Mouse (Mus musculus) thymus, postnatal 36 days (tissue): ENCODE results near the gene Angptl4.
"Not testable (repeated sequence)": the region's sequence is repeated elsewhere in the genome, so short reads cannot be mapped to it uniquely, and the experiment has no call there.

ENCODE experiments used
- DNase-seq, 2 experiments: peaks; one replicate each; pipeline ENCODE4 v3.0.0; 2022; ENCODE audit warnings: mixed read lengths in 2 of 2

The Angptl4 gene

DNA sequence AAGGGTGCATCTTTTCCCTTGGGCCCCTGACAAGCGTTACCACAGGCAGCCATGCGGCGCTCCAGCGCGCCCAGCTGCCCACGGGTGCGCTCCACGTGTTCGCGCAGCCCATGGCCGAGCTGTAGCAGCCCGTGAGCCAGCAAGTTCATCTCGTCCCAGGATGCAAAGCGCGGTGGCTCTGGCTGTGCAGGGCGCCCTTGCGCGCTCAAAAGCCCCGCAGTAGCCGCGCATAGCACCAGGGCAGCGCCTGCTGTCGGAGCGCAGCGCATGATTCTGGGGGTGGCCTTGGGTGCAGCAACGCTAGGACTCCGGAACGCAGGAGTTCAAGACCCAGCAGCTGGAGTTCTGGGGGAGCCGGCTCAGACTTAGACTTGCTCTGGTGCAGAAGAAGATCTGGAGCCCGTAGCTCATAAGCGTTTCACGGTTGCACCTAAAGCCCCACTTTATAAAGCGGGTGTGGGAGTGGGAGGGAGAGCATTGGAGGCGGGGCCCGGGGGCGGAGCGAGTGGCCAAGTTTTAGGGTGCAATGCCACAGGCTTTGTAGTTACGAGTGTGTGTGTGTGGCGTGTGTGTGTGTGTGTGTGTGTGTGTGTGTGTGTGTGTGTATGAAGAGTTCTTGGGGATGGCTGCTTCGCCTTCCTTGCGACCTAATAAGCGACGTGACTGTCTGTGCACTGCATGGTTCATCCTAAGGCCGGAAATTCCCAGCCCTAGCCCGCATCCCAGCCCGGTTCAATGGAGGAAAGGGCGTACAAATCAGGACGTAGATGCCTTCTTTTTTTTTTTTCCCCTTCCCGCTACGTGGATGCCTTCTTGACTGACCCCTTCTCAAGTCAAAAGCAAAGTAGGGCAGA is at the start of gene Angptl4:
Gene Angptl4 (minus strand): TSS at position 707 of the 854 bp plus-strand sequence.
- peak; percentile 77 to 81 for DNase-seq

DNA sequence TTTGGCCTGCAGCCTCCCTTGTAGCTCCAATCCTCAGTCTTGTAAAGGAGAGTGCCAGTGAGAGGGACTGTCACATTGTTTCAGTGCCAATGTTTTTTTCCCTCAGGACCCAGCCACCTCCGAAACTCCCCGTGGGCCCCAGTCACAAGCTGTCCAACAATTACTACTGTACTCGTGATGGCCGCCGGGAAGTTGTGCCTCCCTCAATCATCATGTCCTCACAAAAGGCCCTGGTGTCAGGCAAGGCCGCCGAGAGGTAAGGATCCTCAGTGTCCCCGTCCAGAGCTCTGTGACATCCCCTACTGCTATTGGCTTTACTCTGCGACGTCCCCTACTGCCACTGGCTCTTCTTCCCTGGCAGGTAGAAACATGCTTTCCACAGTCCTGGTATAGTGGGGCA is 47.9 kb upstream of the Angptl4 start:
- no peak for DNase-seq

GRCm38 (mm10) chr17:33828892-33829291 is 47.3 kb upstream of the Angptl4 start:
- no peak for DNase-seq

- DNase-seq = peak; percentile 46 to 52
These were observed 45.2 kb upstream of the Angptl4 start for GRCm38 (mm10) chr17:33826850-33827249.

GRCm38 (mm10) chr17:33825462-33825861 is 43.8 kb upstream of the Angptl4 start:
- DNase-seq = no peak

DNA sequence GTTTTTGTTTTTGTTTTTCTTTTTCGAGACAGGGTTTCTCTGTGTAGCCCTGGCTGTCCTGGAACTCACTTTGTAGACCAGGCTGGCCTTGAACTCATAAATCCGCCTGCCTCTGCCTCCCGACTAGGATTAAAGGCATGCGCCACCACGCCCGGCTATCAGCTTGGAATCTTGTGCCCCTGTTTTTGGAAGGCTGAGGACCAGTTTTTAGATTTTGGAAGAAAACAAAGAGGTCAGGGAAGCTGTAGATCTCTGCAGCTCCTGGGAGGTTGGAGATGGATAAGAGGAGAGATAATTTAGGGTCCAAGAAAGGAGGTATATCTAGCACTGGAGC is 43.3 kb upstream of the Angptl4 start:
- DNase-seq = not testable (repeated sequence)

GRCm38 (mm10) chr17:33824084-33824996 is 42.7 kb upstream of the Angptl4 start, which contains the start of the genes Rps28 and Ndufa7:
Rps28 (minus strand) TSS chr17:33824562.
Ndufa7 (plus strand) TSS chr17:33824572.
- peak; percentile 97 to 99 for DNase-seq

- not testable (repeated sequence) for DNase-seq
These were observed 41.5 kb upstream of the Angptl4 start for GRCm38 (mm10) chr17:33823171-33823570.

DNA sequence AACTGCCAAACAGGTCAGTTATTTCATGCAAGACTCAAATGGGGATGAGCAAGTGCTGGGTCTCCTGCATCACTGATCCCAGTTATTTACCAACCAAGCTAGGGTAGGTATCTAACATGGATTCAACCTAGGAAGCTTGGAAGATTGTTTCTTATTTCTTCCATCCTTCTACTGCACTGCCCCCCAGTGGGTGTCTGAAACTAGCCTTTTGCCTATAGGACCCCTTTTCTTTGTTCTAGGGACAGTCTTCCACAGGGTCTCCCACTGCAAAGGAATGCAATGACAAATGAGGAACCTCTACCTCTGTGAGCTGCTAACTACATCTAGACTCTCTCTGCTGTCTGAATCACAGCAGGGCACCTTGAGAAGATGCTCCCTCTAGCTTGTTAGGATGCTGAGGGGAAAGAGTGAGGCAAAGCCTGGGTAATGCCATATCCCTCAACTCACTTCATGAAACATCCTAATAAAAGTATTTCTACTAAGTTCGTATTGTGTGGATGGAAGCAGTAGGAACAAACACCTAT is 40.9 kb upstream of the Angptl4 start:
- DNase-seq = no peak

DNA sequence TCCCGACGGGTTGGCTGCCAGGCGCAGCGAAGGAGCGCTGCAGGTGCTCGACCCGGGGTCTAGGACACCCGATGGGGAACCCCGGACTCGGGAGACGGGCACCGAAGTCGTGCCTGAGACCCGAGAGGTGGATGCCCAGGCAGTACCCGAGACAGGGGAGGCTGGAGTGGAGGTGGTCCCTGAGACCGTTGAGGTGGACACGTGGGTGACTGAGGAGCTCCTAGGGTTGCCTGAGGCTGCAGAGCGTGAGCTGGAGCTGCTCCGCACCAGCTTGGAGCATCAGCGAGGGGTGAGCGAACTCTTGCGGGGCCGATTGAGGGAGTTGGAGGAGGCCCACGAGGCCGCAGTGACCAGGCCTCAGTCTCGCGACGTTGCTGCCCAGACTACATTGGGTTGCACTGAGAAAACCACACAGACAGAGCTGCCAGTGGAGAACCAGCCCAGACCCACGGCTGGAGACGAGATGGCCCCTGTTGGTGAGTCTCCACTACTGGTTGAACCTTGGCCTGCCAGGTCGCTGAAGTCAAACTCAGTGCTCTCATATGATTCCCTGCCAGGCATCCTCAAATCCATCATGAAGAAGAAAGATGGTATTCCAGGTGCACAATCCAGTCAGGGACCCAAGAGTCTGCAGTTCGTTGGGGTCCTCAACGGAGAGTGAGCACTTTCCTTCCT is 36.5 kb upstream of the Angptl4 start:
- no peak for DNase-seq

GRCm38 (mm10) chr17:33817184-33817968 is 35.7 kb upstream of the Angptl4 start:
- peak; percentile 81 to 89 for DNase-seq

GRCm38 (mm10) chr17:33816612-33817011 is 35.0 kb upstream of the Angptl4 start:
- no peak for DNase-seq

DNA sequence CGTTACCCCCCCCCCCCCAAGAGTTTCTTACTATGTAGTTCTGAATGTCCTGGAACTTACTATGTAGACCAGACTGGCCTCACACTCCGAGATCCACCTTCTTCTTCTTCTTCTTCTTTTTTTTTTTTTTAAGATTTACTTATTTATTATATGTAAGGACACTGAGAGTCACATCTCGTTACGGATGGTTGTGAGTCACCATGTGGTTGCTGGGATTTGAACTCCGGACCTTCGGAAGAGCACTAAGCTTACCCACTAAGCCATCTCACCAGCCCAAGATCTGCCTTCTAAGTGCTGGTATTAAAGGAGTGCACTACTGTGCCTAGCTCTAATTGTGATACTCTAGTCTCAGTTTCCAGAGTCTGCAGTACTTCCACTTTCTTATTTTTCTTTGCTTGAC is 33.8 kb upstream of the Angptl4 start:
- DNase-seq = no peak

DNA sequence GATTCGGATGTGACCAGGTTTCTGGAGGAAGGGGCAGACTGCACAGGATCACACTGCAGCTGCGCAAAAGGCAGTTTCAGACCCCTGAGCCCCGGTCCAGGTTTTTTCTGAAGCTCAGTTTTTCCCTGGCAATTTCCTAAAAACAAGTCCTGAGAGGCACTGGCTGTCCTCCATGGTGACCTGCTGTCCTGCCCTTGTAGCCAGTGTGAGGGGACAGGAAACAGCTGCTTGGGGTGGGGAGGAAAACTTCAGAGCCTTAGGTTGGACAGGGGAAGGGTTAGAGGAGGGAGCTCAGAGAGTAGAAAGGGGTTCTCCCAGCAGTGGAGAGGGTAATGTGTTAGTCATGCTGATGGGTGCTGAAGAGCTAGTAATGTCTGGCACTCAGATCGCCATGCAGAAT is 31.4 kb upstream of the Angptl4 start:
- no peak for DNase-seq

DNA sequence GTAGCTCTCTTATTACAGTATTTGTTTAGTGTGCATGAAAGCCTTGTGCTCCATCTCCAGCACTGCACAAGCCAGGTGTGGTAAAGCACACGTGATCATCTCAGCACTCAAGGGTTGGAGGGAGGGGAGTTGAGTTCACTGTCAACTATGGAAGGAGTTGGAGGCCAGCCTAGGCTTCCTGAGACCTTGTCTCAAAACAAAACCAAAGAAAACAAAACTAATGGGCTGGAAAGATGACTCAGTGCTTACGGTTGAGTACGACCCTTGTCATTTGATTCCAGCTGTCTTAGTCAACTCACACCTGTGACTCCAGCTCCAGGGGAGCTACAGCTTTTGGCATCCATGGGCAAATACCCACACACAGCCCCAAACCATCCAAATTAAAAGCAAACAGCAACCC is 30.8 kb upstream of the Angptl4 start:
- no peak for DNase-seq

GRCm38 (mm10) chr17:33811142-33811516 is 29.5 kb upstream of the Angptl4 start:
- no peak for DNase-seq

DNA sequence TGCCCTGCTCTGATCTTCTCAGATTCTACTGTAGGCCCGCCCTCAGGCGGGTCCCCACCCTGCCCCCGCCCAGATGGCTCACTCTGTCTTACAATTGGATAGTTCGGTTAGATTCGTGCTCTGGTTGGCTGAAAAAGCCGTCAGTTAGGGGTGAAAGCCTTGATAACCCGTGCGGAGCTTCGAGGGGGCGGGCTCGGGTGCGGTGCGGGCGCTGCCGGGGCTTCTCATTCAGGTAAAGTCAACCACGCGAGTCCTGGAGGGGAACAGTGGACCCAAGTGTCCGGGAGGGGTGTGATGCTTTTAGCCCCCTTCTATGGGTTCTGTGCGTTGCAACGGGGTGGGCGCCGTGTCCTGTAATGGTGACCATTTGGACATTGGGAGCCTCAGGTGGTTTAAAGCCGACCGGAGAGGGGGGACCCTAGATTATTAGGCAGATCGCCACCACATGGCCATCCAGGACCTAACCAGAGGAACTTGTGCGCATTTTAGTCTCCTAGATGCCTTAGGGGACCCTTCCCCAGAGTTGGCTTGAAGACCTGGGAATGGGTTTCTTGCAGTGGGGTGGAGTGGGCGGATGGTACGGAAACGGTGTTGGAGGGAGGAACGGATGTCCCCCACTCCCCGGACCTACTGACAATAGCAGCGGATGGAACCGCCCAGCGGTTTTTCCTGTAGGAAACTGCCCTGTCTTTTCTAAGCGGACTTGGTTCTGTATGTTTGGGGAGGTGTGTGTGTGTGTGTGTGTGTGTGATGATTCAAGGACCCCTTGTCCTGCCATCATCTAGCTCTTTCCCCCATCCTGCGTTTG is 28.9 kb upstream of the Angptl4 start, which contains the start of gene Kank3:
Gene Kank3 (plus strand): TSS at position 186 of the 808 bp plus-strand sequence.
- peak; percentile 82 to 83 for DNase-seq

GRCm38 (mm10) chr17:33808192-33808591 is 26.6 kb upstream of the Angptl4 start:
- DNase-seq = no peak

DNA sequence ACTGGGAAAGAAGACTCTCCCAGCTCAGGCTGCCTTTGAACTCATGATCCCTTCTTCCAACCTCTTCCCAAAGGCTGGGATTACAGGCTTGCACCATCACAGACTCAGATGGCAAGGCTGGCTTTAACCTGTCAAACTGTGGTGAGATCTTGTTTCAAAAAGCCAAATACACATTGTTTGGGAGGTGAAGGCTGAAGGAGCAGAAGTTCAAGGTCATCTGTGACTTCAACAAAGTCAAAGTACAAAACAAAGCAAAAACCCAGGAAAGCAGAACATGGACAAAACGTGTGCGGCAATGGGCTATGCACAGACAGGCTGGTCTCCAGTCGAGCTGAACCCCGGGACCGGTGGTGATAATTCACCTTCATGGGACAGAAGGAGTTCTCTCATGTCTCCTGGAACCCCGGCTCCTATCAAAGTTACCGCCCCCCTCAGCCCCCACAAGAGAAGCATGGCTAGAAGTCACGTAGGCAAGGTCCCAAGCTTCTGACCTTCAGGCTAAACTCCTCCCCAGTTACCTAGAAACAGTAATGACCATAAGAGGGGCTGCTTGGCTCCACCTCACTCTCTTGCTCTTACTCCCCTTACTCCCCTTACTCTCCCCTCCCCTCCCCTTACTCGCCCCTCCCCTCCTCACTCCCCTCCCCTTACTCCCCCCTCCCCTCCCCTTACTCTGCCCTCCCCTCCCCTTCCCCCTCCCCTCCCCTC is 25.7 kb upstream of the Angptl4 start:
- no peak for DNase-seq

GRCm38 (mm10) chr17:33804745-33805144 is 23.1 kb upstream of the Angptl4 start:
- DNase-seq = no peak
